Comparison of ENCODE assay signal across 8 mouse cellular contexts in genomic region chr15:12667760-12668520, GRCm38 (mm10).
DNase-seq lines count a peak whose midpoint lies in the region; ATAC-seq lines count a peak whose summit lies in the region.

No protein-coding gene starts in this region.

- peak overlapping the region; percentile 49 for H3K27ac ChIP-seq in heart, embryonic 10.5 days
- H3K27ac ChIP-seq in embryonic facial prominence, embryonic 14.5 days (replicated peaks; ENCODE audit: low read depth, low read length): peak overlapping the region; percentile 40

- peaks cover 10% of the 10 kb centered on the region for H3K4me1 ChIP-seq in heart, embryonic 10.5 days
- H3K4me1 ChIP-seq in embryonic facial prominence, embryonic 14.5 days (ENCODE audit: control insufficient read depth, insufficient read depth, low read length): peaks cover 10% of the 10 kb centered on the region

- intact Hi-C loops in heart, postnatal 10 days (cut with DNase I): no loop called here

- no peaks in the 10 kb centered on the region for H3K9me3 ChIP-seq in heart, embryonic 10.5 days
- H3K9me3 ChIP-seq in embryonic facial prominence, embryonic 14.5 days (ENCODE audit: control insufficient read depth, low read length): no peaks in the 10 kb centered on the region

- ATAC-seq in embryonic facial prominence, embryonic 14.5 days (ENCODE audit: low read depth): peak; percentile 79

- H3K4me2 ChIP-seq in embryonic facial prominence, embryonic 14.5 days (ENCODE audit: low read depth, low read length): peak overlapping the region; percentile 49

- WGBS in heart, embryonic 10.5 days: 27% methylated on average over 21 of the region's 21 CpGs
- WGBS in embryonic facial prominence, embryonic 14.5 days: 21% methylated on average over 21 of the region's 21 CpGs

- H3K27me3 ChIP-seq in heart, embryonic 10.5 days (ENCODE audit: insufficient read depth, poor library complexity, severe bottlenecking): no peaks in the 10 kb centered on the region
- no peaks in the 10 kb centered on the region for H3K27me3 ChIP-seq in embryonic facial prominence, embryonic 14.5 days (replicated peaks; ENCODE audit: control insufficient read depth, insufficient read depth, low read length)

- 0 out of 2 replicates have a peak, but pooled peaks cover 3% of the 10 kb centered on the region for H3K36me3 ChIP-seq in heart, embryonic 10.5 days
- no peaks in the 10 kb centered on the region for H3K36me3 ChIP-seq in embryonic facial prominence, embryonic 14.5 days (ENCODE audit: control insufficient read depth, insufficient read depth, low read length)

- H3K4me3 ChIP-seq in heart, embryonic 10.5 days: peak overlapping the region; percentile 22
- H3K4me3 ChIP-seq in embryonic facial prominence, embryonic 14.5 days (ENCODE audit: low read depth, low read length): peak overlapping the region; percentile 10

- DNase-seq in heart, embryonic 10.5 days (ENCODE audit: low spot score): no peak
- no peak for DNase-seq in heart, postnatal 10 days
- DNase-seq in CD4-positive, CD25-positive, alpha-beta regulatory T cell, adult 2 months (ENCODE audit: low read depth, low spot score): peak; percentile 38
- peak; percentile 74 for DNase-seq in embryonic facial prominence, embryonic 14.5 days (ENCODE audit: low spot score)
- peak; percentile 26 for DNase-seq in lung, postnatal 10 days
- no peak for DNase-seq in cerebellum, adult 11 months
- no peak for DNase-seq in frontal cortex, postnatal 14 days (ENCODE audit: low spot score in 2 of 2)
- no peak for DNase-seq in right cerebral cortex, postnatal 25 days

- H3K9ac ChIP-seq in embryonic facial prominence, embryonic 14.5 days (ENCODE audit: low read depth, low read length): peak overlapping the region; percentile 32; the same call in 1 of the 2 replicates

Comparison
In these comparisons a context has a peak if more than half of its experiments do, and no peak if none do; other contexts are left out.
1. DNase-seq: peak in CD4-positive, CD25-positive, alpha-beta regulatory T cell, adult 2 months (single experiment), embryonic facial prominence, embryonic 14.5 days (single experiment) and lung, postnatal 10 days (single experiment); none in heart, embryonic 10.5 days (single experiment), heart, postnatal 10 days (0 of 2), cerebellum, adult 11 months (single experiment), frontal cortex, postnatal 14 days (0 of 2) and right cerebral cortex, postnatal 25 days (single experiment).